Mouse (Mus musculus): Measurements from ENCODE around the gene Bsn.

Bsn gene

GRCm38 (mm10) chr9:108052885-108053664 lies 137.1 kb downstream of the Bsn start, which contains the start of gene Amigo3:
Gene Amigo3, plus strand, starts transcription at chr9:108053159.
- DNase-seq = peak; percentile 97

- DNase-seq = no peak
These were observed 137.8 kb downstream of the Bsn start for GRCm38 (mm10) chr9:108052411-108052810.

- no peak for DNase-seq
These were observed 138.3 kb downstream of the Bsn start for GRCm38 (mm10) chr9:108051931-108052220.

GRCm38 (mm10) chr9:108051184-108051930 lies 138.8 kb downstream of the Bsn start:
- DNase-seq = no peak

GRCm38 (mm10) chr9:108049561-108050251 lies 140.5 kb downstream of the Bsn start:
- no peak for DNase-seq

GRCm38 (mm10) chr9:108049016-108049455 lies 141.1 kb downstream of the Bsn start, which contains the start of gene Gmppb:
Gene Gmppb, plus strand, starts transcription at chr9:108049242.
- peak; percentile 92 for DNase-seq

- DNase-seq = no peak
These were observed 141.6 kb downstream of the Bsn start for GRCm38 (mm10) chr9:108048566-108048955.

GRCm38 (mm10) chr9:108047601-108048565 lies 142.3 kb downstream of the Bsn start:
- DNase-seq = no peak

- DNase-seq = no peak
These were observed 143.6 kb downstream of the Bsn start for GRCm38 (mm10) chr9:108046582-108046981.
